Mouse (Mus musculus): ENCODE results near the gene Exoc3l4.

Gene Exoc3l4

GRCm38 (mm10) chr12:111436640-111437039, 19.8 kb downstream of the Exoc3l4 start:
- no peak for DNase-seq

GRCm38 (mm10) chr12:111437222-111437900, 20.5 kb downstream of the Exoc3l4 start:
- DNase-seq, result no peak

- DNase-seq, result no peak
Observed at GRCm38 (mm10) chr12:111438850-111439249, 22.0 kb downstream of the Exoc3l4 start.

GRCm38 (mm10) chr12:111440701-111441373, 24.0 kb downstream of the Exoc3l4 start:
- DNase-seq, result no peak

- no peak for DNase-seq
Observed at GRCm38 (mm10) chr12:111441523-111441922, 24.7 kb downstream of the Exoc3l4 start.

GRCm38 (mm10) chr12:111442309-111443010, 25.6 kb downstream of the Exoc3l4 start, which contains the start of gene Tnfaip2:
TSS of gene Tnfaip2 (plus strand) at chr12:111442469.
- DNase-seq, result no peak

GRCm38 (mm10) chr12:111443011-111443870, 26.4 kb downstream of the Exoc3l4 start:
- no peak for DNase-seq

GRCm38 (mm10) chr12:111443921-111444831, 27.4 kb downstream of the Exoc3l4 start:
- DNase-seq, result no peak

- no peak for DNase-seq
Observed at GRCm38 (mm10) chr12:111445161-111445889, 28.5 kb downstream of the Exoc3l4 start.

- DNase-seq, result no peak
Observed at GRCm38 (mm10) chr12:111445890-111446613, 29.2 kb downstream of the Exoc3l4 start.

- no peak for DNase-seq
Observed at GRCm38 (mm10) chr12:111446745-111447144, 29.9 kb downstream of the Exoc3l4 start.

GRCm38 (mm10) chr12:111447350-111447749, 30.5 kb downstream of the Exoc3l4 start:
- DNase-seq, result no peak

GRCm38 (mm10) chr12:111447898-111448760, 31.3 kb downstream of the Exoc3l4 start:
- no peak for DNase-seq

- no peak for DNase-seq
Observed at GRCm38 (mm10) chr12:111448931-111449705, 32.3 kb downstream of the Exoc3l4 start.

- no peak for DNase-seq
Observed at GRCm38 (mm10) chr12:111450359-111450758, 33.5 kb downstream of the Exoc3l4 start.

- DNase-seq, result no peak
Observed at GRCm38 (mm10) chr12:111451561-111451960, 34.7 kb downstream of the Exoc3l4 start.

- DNase-seq, result no peak
Observed at GRCm38 (mm10) chr12:111454021-111454420, 37.2 kb downstream of the Exoc3l4 start.

- DNase-seq, result no peak
Observed at GRCm38 (mm10) chr12:111454543-111455280, 37.9 kb downstream of the Exoc3l4 start.
